Mouse (Mus musculus) stomach, embryonic 16.5 days (tissue): ENCODE data around the gene Eif2d. TPM values are rescaled to one million over a fixed set of nuclear protein-coding genes. Genes with fewer than 3 reads are reported as not detected.

Source experiments
- ATAC-seq: fragments of 200-750 bp; cut with Nextera tagmentation; 2 replicates; pipeline ENCODE4 v1.8.0; 2017; ENCODE audit warnings: moderate number of reproducible peaks, moderate TSS enrichment; ENCODE audit not compliant: insufficient read depth, low FRiP score
- H3K27ac ChIP-seq: fragments of 300-500 bp; sonication (generic); 2 replicates; pipeline ENCODE4 v1.5.1; 2014; ENCODE audit warnings: low read length
- H3K27me3 ChIP-seq: fragments of 300-500 bp; sonication (generic); 2 replicates; pipeline ENCODE4 v1.6.1; 2014; ENCODE audit warnings: low read length, control low read depth, mixed read lengths; ENCODE audit not compliant: control insufficient read depth, insufficient read depth
- H3K36me3 ChIP-seq: fragments of 300-500 bp; sonication (generic); 2 replicates; pipeline ENCODE4 v1.6.1; 2014; ENCODE audit warnings: low read length; ENCODE audit not compliant: control insufficient read depth, insufficient read depth
- H3K4me1 ChIP-seq: fragments of 300-500 bp; sonication (generic); 2 replicates; pipeline ENCODE4 v1.6.1; 2014; ENCODE audit warnings: low read length, control low read depth, mixed read lengths; ENCODE audit not compliant: control insufficient read depth, insufficient read depth
- H3K4me2 ChIP-seq: fragments of 300-500 bp; sonication (generic); 2 replicates; pipeline ENCODE4 v1.6.1; 2014; ENCODE audit warnings: low read depth, low read length, mixed read lengths
- H3K4me3 ChIP-seq: fragments of 300-500 bp; sonication (generic); replicated peaks from 2 replicates; pipeline ENCODE4 v1.5.1; 2014; ENCODE audit warnings: mild to moderate bottlenecking, low read length
- H3K9ac ChIP-seq: fragments of 300-500 bp; sonication (generic); 2 replicates; pipeline ENCODE4 v1.6.1; 2014; ENCODE audit warnings: low read length
- H3K9me3 ChIP-seq: fragments of 300-500 bp; sonication (generic); replicated peaks from 2 replicates; pipeline ENCODE4 v1.6.1; 2016; ENCODE audit warnings: low read length, control low read depth; ENCODE audit not compliant: control insufficient read depth
- WGBS: fragments of 180-500 bp; shearing (Covaris S2); extraction: QIAGEN DNeasy Blood & Tissue Kit; methylation state at CpG from one replicate; pipeline ENCODE4 v1.1.7; 2014; 5-methylcytosine and 5-hydroxymethylcytosine counted together
- polyA plus RNA-seq: library from polyadenylated mRNA; unstranded; fragments of >200 nt; fragmentation: Nextera tagmentation; extraction: Ambion mirVana; gene quantifications from 2 replicates; pipeline ENCODE4 v1.2.1, GENCODE M21; 2015

Gene Eif2d
- polyA plus RNA-seq, 1 experiment from 2014 or later = 62.1 TPM

DNA sequence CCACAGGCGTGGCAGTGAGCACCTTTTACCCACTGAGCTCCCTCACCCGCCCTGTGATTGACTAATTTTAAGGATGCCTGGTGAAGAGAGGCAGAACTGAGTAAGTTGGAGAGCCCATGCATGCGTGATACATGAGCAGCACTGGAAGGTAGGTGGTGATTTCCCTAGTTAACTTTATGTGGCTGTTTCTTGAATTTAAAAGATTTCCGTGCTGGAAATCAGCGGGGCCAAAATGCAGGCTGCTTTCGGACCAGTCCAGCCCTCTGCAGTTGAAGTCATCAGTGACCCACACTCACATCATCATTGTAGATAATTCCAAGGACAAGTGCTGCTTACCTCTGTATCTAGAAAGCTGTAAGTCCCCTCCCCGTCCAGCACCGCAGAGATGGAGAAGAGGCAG, 22.8 kb downstream of the Eif2d start:
- Histone ChIP-seq H3K27ac (no peak overlapping the region), H3K9ac (no peak overlapping the region), H3K9me3 (no peaks in the 10 kb centered on the region), H3K4me3 (no peak overlapping the region), H3K36me3 (peaks cover 15% of the 10 kb centered on the region), H3K4me1 (0 out of 2 replicates have a peak, but pooled peaks cover 4% of the 10 kb centered on the region), H3K4me2 (no peak overlapping the region), H3K27me3 (no peaks in the 10 kb centered on the region)
- ATAC-seq = no peak
- 92% methylated on average over 8 of the region's 8 CpGs for WGBS

GRCm38 (mm10) chr1:131177249-131177648, 24.3 kb downstream of the Eif2d start:
- no peak overlapping the region for H3K4me2 ChIP-seq
- no peaks in the 10 kb centered on the region for H3K27me3 ChIP-seq
- no peaks in the 10 kb centered on the region for H3K9me3 ChIP-seq
- peaks cover 4% of the 10 kb centered on the region for H3K36me3 ChIP-seq
- H3K27ac ChIP-seq = no peak overlapping the region
- no peak for ATAC-seq
- 67% methylated on average over 4 of the region's 4 CpGs for WGBS
- H3K4me3 ChIP-seq = no peak overlapping the region
- H3K9ac ChIP-seq = no peak overlapping the region
- 0 out of 2 replicates have a peak, but pooled peaks cover 10% of the 10 kb centered on the region for H3K4me1 ChIP-seq

- no peak overlapping the region for H3K4me2 ChIP-seq
- 74% methylated on average over 5 of the region's 5 CpGs for WGBS
- H3K4me3 ChIP-seq = no peak overlapping the region
- no peak for ATAC-seq
- no peaks in the 10 kb centered on the region for H3K27me3 ChIP-seq
- H3K36me3 ChIP-seq = peaks cover 4% of the 10 kb centered on the region
- H3K27ac ChIP-seq = no peak overlapping the region
- H3K4me1 ChIP-seq = 0 out of 2 replicates have a peak, but pooled peaks cover 10% of the 10 kb centered on the region
- H3K9ac ChIP-seq = no peak overlapping the region
- H3K9me3 ChIP-seq = no peaks in the 10 kb centered on the region
Measured at GRCm38 (mm10) chr1:131178083-131178482, 25.1 kb downstream of the Eif2d start.

- H3K4me3 ChIP-seq = no peak overlapping the region
- H3K9ac ChIP-seq = no peak overlapping the region
- H3K9me3 ChIP-seq = no peaks in the 10 kb centered on the region
- H3K27ac ChIP-seq = peak overlapping the region; percentile 76
- no peak for ATAC-seq
- 85% methylated on average over 7 of the region's 7 CpGs for WGBS
- H3K27me3 ChIP-seq = no peaks in the 10 kb centered on the region
- no peak overlapping the region for H3K4me2 ChIP-seq
- H3K4me1 ChIP-seq = peaks cover 14% of the 10 kb centered on the region
- no peaks in the 10 kb centered on the region; the same call in 1 of the 2 replicates for H3K36me3 ChIP-seq
Measured at GRCm38 (mm10) chr1:131180386-131180785, 27.4 kb downstream of the Eif2d start.

DNA sequence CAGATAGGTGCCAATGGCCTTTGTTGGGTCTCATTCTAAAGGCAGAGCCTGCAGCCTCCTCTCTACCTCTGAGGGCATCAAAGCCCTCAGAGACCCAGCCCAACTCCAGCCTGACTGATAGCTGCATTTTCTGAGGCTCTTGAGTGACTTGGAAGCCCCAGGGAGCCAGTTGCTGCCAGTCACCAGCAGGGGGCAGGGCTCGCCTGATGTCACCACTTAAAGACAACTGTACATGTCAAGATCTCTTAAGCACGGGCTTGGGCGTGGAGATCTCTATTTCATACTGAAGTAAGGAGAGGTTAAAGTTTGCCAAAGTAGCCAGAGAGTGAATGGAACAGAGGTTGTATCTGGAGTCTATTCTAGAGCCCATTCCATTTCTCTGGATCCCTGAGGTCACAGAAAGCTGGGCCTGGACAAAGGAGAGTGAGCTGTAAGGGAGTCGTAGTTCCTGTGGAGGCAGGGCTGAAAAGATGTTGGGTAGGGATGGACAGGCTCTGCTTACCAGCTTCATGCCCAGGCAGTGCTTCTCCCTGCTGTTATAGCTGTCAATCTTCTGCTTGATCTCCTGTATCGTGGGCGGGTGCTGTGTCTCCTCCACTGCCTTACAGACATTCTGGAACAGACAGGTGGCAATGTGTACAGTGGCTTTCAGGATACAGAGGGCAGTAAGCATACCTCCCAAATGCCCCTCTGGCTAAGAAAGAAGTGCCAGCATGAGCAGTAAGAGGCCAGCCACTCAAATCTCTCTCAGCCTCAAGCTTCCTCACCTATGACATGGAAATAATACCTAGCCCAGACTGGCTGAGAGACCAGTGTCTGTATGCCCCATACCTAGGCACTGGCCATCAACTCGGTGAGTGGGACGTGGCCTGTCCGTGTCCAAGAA, 28.9 kb downstream of the Eif2d start:
- no peak for ATAC-seq
- H3K36me3 ChIP-seq = no peaks in the 10 kb centered on the region
- no peak overlapping the region for H3K9ac ChIP-seq
- no peaks in the 10 kb centered on the region for H3K9me3 ChIP-seq
- H3K4me2 ChIP-seq = no peak overlapping the region
- H3K4me3 ChIP-seq = no peak overlapping the region
- peak overlapping the region; percentile 76; the same call in 1 of the 2 replicates for H3K27ac ChIP-seq
- H3K4me1 ChIP-seq = peaks cover 20% of the 10 kb centered on the region
- WGBS = 61% methylated on average over 9 of the region's 9 CpGs
- H3K27me3 ChIP-seq = no peaks in the 10 kb centered on the region

DNA sequence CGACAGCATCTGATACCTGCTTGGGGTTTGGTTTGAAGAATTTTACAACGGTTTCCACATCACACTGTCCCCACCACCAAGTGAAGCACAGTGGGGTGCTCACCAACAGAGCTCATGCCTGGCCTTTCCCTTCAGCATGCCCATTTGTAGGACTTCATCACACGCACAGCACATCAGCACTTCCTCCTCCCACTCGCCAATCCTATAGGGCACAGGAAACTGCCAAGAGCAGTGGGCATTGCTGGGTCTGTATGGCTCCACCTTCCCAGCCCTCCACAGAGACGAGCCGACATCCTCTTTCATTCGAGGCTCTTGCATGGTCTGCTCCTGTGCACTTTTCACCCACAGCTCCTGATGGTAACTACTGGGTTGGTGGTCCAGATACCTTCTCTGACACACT, 30.2 kb downstream of the Eif2d start:
- no peak for ATAC-seq
- Histone ChIP-seq H3K27me3 (no peaks in the 10 kb centered on the region), H3K4me3 (no peak overlapping the region), H3K9me3 (no peaks in the 10 kb centered on the region), H3K27ac (no peak overlapping the region), H3K9ac (no peak overlapping the region), H3K36me3 (no peaks in the 10 kb centered on the region), H3K4me2 (no peak overlapping the region), H3K4me1 (peaks cover 20% of the 10 kb centered on the region)
- WGBS = 82% methylated on average over 7 of the region's 7 CpGs

DNA sequence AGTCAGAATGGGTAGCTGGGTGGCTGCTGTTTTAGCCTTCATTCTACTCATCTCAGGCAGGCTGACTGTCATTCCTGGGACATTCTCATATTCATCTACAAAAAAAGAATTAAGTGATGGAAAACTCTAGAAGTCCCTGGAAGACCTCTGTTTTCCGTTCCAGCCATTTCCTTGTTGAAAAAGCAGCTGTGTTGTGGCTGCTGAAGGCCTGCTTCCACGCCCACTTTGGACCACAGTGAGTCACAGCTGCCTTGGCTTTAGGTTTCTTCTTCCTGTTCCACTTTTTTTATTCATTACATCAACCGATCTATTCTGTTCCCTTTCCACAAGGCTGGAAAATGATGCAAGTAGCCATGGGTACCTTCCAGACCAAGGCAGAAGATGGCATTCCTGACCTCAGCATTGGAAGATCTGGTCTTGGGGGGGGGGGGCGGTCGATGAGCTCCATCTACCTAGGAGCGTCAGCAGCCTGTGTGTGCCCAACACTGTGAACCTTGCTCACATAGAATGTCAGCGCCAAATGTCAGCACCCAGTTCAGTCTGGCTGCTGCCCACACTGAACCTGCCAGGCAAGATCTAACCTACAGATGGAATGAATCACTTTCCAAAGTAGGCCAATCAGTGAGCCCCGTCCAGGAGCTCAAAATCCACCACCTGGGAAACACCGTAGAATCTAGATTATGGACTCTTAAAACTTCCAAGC, 31.4 kb downstream of the Eif2d start:
- Histone ChIP-seq H3K27me3 (no peaks in the 10 kb centered on the region), H3K4me2 (no peak overlapping the region), H3K4me3 (no peak overlapping the region), H3K9me3 (no peaks in the 10 kb centered on the region), H3K4me1 (peaks cover 20% of the 10 kb centered on the region), H3K9ac (no peak overlapping the region), H3K27ac (peak overlapping the region; percentile 70), H3K36me3 (no peaks in the 10 kb centered on the region)
- ATAC-seq = peak; percentile 43; the same call in 1 of the 2 replicates
- 63% methylated on average over 9 of the region's 9 CpGs for WGBS

GRCm38 (mm10) chr1:131184956-131185660, 32.1 kb downstream of the Eif2d start:
- H3K4me1 ChIP-seq = peaks cover 20% of the 10 kb centered on the region
- ATAC-seq = no peak

More at GRCm38 (mm10) chr1:131184956-131185660, 32.1 kb downstream of the Eif2d start:
- Histone ChIP-seq H3K9me3 (no peaks in the 10 kb centered on the region), H3K4me3 (no peak overlapping the region), H3K27ac (peak overlapping the region; percentile 70), H3K4me2 (no peak overlapping the region), H3K27me3 (no peaks in the 10 kb centered on the region), H3K9ac (no peak overlapping the region), H3K36me3 (no peaks in the 10 kb centered on the region)
- 71% methylated on average over 8 of the region's 8 CpGs for WGBS
